Mouse (Mus musculus): ENCODE results near the gene Klhl8. TPM values are rescaled to one million over a fixed set of nuclear protein-coding genes. Genes with fewer than 3 reads are reported as not detected.

The Klhl8 gene
- total RNA-seq, 1 experiment from 2014 or later, result 19.7 TPM

DNA sequence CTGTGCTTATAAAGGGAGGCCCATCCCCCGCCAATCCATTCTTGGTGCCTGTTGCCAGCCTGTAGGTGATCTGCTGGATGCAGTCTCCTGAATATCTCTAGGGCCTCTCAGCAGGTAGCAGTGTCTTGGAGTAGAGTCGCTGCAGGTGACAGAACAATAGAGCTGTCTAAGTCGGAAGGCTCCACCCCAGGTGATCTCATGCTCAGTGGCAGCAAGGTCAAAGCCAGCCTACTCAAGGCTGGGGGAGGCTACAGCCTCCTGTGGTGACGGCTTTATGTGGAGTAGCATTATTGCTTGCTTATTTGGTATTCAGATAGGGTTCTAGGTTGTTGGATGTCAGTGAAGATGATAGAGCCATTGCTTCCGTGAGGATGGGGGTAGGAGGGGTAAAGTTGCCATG lies 97.8 kb downstream of the Klhl8 start:
- DNase-seq, result no peak

Other genes starting within 250 kb of the Klhl8 start
- gene Aff1, start 218.9 kb downstream of the Klhl8 start, total RNA-seq (2021), result 41.3 and 53.3 TPM in 2 replicates
- gene Hsd17b13, start 66.2 kb upstream of the Klhl8 start, total RNA-seq (2021), result 4.3 TPM in 1 of 2 replicates, not detected in the other
- gene Hsd17b11, start 110.7 kb upstream of the Klhl8 start, total RNA-seq (2021), result 61.3 and 83.2 TPM in 2 replicates
- 53.6 and 62.9 TPM in 2 replicates for gene Nudt9, start 135.0 kb upstream of the Klhl8 start, total RNA-seq (2021)
- not detected in 2 replicates for gene Gm17660, start 166.3 kb upstream of the Klhl8 start, total RNA-seq (2021)
- 24.7 and 25.0 TPM in 2 replicates for gene Sparcl1, start 202.5 kb upstream of the Klhl8 start, total RNA-seq (2021)

Data from adrenal gland, postnatal 25 days (tissue).